Mouse (Mus musculus) left cerebral cortex, postnatal 10 days (tissue): ENCODE results near the gene Abcf2. TPM values are rescaled to one million over a fixed set of nuclear protein-coding genes. Genes with fewer than 3 reads are reported as not detected.
"Not testable (repeated sequence)": the region's sequence is repeated elsewhere in the genome, so short reads cannot be mapped to it uniquely, and the experiment has no call there.

ENCODE experiments used
- DNase-seq, 2 experiments: peaks; one replicate each; pipeline ENCODE4 v3.0.0; 2021 to 2022; ENCODE audit warnings: low spot score in 2 of 2, mixed read lengths in 1 of 2; ENCODE audit errors: extremely low spot score in 1 of 2
- intact Hi-C: fragments of 180-260 bp; cut with DNase I; formaldehyde crosslinking; loops from one replicate; pipeline ENCODE4 v1.15.1; 2025
- total RNA-seq, 2 experiments: library from RNA; stranded (reverse); gene quantifications; 2 replicates each; pipeline ENCODE4 v1.2.3; 2021

Abcf2 gene
- total RNA-seq, 2 experiments from 2014 or later = 56.0 to 58.9 TPM

DNA sequence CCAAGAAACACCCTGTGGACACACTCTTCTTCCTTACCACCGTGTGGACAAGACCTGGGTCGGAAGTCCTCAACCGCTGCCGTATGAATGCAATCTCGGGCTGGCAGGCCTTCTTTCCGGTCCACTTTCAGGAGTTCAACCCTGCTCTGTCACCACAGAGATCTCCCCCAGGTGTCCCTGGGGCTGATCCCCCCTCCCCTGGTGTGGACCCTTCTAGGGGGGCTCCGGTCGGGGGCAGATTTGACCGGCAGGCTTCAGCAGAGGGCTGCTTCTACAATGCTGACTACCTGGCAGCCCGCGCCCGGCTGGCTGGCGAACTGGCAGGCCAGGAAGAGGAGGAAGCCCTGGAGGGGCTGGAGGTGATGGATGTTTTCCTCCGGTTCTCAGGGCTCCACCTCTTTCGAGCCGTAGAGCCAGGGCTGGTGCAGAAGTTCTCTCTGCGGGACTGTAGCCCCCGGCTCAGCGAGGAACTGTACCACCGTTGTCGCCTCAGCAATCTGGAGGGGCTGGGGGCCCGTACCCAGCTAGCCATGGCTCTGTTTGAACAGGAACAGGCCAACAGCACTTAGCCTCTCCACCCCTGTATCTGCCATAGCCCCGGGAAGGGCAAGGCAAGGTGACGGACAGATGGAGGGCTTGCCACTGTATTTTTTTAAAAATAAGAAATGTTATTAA is 14.7 kb upstream of the Abcf2 start:
- no peak for DNase-seq

DNA sequence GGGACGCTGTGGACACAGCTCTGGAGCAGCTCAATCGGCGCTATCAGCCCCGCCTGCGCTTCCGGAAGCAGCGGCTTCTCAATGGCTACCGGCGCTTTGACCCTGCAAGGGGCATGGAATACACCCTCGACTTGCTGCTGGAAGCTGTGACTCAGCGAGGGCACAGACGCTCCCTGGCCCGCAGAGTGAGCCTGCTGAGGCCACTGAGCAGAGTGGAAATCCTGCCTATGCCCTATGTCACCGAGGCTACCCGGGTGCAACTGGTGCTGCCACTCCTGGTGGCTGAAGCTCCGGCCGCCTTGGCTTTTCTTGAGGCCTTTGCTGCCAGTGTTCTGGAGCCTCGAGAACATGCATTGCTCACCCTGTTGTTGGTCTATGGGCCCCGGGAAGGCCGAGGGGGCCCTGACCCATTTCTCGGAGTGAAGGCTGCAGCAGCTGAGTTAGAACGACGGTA is 14.0 kb upstream of the Abcf2 start:
- DNase-seq = no peak
- intact Hi-C loops = no loop called here

More for the DNA sequence above, 14.7 kb upstream of the Abcf2 start:
- intact Hi-C loops = no loop called here

DNA sequence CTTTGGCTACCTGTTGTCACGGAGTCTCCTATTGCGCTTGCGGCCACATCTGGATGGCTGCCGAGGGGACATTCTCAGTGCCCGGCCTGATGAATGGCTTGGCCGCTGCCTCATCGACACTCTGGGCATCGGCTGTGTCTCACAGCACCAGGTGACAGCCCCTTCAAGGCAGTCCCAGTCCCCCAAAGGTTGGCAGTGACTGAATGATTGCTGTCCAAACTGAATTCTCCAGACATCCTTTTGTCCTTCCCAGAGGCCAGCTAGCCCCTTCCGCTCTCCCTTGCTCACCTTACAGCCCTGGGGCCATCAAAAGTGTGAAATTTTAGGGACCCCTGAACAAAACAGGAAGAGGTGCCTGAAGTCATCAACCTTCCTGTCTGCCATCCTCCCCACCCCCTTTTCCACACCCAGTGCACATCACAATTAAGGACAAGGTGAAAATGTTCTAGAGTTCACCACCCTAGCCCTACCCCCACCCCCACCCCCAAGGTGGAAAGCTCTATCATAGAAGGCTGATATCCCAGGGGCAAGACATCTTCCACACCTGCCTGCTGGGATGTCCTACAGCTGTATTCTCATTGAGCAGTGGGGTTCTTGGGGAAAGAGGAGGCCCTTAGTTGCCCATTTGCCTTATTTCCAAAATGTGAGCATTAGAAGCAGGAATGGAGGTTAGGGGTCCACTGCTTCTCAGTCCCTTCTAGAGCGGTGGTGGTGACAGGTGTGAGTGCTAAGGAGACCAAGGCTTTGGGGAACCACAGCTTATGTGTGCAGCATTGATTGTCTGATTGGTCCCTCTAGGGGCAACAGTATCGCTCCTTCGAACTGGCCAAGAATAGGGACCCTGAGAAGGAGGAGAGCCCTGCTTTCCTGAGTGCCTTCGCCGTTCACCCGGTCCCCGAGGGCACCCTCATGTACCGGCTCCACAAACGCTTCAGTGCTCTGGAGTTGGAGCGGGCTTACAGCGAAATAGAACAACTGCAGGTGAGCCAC is 12.5 kb upstream of the Abcf2 start:
- DNase-seq = no peak
- intact Hi-C loops = no loop called here

DNA sequence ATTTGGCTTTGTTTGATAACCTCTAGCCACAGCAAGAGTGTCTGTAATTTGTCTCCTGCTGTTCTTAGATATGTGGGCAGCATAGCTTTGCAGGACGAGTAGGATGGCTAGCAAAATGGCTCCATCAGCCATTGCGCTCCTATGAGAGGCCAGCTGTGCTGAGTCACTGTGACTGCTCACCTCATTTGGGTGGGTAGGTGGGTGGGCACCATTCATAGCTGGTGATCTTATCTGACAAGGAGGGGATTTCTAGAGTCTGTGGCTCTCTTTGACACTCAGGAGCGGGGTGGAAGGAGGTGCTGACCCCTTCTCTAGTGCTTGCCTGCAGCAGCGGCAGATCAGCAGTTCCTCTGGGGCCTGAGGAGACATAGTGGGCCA is 9.9 kb upstream of the Abcf2 start:
- intact Hi-C loops = no loop called here

DNA sequence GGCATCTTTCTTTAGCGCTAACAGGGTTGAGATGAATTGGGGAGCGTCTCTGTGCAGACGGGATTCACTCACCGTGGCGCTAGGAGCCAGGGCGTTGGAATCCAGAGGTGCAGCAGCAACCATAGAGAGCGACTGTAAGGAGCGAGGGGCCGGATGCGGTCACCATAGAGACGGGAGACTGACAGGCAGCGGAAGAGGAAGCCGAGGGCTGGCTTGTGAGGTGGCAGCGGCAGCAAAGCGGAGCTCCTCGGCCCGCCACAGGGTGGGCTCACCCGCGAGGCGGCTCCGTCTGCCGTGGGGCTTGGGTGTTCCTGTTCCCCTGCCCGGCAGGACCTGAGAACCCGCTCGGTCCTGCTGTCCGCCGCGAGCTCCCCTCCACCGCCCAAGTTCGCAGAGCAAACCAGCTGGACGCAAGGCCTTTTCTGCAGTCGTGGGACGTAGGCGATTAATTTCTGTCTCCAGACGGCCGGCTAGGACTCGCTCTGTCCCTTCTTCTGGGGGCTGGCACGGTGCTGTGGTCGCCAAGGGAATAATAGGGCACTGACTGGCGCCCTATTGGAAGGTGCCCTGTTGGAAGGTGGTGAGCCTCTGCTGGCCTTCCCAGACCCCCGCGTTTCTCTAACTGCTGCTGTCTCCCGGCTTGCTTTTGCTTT is 9.4 kb upstream of the Abcf2 start, which contains the start of gene Chpf2:
Chpf2 (plus strand) TSS at position 195 of the 653 bp plus-strand sequence.
- peak; percentile 72 to 92 for DNase-seq
- intact Hi-C loops = no loop called here

More for the DNA sequence above, 9.9 kb upstream of the Abcf2 start:
- no peak for DNase-seq

DNA sequence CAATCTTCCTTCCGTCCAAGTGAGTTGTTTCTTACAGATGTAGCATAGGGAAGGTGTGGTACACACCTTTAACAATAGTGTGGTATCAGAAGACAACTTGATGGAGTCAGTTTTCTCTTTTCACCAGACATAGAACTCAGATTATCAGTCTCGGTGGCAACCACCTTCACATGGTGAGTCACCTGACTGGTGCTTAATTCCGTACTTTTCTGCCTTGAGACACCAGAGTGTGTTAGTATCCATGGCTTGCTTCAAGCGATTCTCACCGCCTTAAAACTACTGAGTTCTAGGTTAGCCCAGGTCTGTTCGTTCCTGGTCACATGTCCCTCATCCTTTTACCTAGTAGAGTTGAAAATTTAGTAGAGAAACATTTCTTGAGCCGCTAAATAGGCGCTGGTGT is 8.8 kb upstream of the Abcf2 start:
- no peak for DNase-seq
- intact Hi-C loops = no loop called here

DNA sequence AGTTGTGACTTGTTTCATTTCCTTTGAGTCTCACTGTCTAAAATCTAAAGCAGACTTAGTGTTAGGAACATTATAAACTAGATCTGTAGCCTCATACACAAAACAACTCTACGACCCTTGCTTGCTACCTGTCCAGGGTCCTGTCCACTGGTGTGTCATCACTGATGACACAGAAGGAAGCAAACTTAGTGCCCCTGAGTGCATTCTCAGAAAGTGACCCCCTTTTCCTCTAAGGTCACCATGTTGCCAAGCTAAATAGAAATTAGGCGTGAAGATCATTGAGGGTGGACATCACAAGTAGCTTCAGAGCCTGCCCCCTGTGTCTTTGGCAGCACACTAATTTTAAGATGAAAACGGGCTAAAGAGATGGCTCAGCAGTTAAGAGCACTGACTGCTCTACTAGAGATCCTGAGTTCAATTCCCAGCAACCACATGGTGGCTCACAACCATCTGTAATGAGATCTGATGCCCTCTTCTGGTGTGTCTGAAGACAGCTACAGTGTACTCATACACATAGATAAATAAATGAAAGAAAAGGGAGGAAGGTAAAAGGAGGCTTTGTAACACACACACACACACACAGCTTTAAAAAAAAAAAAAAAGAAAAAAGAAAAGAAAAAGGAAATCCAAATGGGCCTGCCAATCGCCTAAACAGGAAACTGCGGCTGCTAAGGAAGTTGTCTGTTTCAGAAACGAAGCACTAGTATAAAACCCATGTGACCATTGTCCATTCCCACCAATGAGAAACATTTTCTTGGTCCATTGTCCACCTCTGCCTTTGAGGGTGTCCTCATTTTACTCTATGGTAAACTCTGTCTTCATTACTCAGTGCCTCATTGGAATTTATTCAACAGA is 1.1 kb upstream of the Abcf2 start:
- intact Hi-C loops = no loop called here
- DNase-seq = no peak

DNA sequence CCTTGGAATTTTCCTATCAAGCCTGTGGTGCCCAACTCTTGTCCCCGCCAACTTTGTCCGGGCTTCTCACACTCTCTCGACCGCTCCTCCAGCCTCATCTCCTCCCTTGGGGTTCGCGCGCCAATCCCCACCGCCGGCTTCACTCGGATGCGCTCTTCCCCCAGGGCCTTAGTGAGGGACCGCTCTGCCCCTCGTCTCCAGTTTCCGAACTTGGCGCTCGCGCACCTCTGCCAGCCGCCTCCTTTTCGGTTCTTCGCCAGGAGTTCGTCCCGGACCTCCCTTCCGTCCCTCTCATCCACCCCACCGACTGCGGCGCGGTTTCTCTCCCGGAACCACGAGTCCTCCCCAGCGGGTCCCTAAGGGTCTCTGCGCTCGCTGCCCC is 475 bp downstream of the Abcf2 start:
- DNase-seq = peak in 1 of 2 experiments; percentile 67
- intact Hi-C loops = no loop called here

DNA sequence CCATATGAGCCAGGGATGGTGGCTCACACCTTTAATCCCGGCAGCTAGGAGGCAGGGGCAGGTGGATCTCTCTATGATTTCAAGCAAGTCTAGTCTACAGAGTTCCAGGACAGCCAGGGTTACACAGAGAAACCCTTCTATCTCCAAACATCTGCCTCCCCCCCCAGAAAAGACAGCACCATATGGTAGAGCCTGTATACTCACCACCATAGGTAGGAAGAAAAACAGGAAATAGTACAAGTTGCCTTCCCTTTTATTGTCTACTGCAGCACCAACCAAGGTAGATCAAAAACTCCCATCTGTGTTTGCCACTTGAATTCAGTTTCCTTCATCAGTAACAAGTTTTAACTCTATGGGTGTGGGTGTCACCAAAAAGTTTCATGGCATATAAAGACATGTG is 1.3 kb downstream of the Abcf2 start:
- DNase-seq = no peak
- intact Hi-C loops = no loop called here

DNA sequence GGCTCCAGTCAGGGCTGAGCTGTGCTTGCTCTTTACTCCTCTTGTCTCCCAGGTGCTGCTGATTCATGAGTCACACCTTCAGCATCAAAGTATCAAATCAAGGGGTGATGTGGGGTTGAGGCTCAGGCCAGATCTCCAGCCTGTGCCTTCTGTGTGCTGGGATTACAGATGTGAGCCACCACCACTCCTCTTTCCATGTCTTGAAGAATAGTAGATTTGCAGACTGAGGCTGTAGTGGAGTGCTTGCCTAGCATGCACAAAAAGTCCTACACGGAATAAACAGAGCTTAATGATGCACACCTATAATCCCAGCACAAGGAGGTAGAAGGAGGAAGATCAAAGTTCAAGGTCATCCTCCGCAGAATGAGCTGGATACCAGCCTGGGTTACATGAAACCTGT is 20.6 kb downstream of the Abcf2 start, which contains the start of gene 4931409K22Rik:
4931409K22Rik (minus strand) TSS at position 101 of the 400 bp plus-strand sequence.
- intact Hi-C loops = no loop called here
- DNase-seq = no peak

DNA sequence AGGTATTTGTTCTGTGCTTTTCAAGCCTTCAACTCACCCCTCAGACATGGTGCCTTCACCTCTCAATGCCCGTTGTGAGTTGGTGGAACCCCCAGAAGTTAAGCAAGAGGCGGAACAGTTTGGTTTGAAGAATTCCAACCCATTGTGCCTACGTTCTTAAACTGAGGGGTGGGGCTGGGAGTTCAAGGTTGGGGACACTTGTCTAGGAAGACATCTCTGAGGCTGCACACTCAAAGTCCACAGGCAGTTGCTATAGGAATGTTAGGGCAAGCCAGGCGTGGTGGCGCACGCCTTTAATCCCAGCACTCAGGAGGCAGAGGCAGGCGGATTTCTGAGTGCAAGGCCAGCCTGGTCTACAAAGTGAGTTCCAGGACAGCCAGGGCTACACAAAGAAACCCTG is 21.9 kb downstream of the Abcf2 start:
- intact Hi-C loops, DNase-seq: not testable (repeated sequence)

DNA sequence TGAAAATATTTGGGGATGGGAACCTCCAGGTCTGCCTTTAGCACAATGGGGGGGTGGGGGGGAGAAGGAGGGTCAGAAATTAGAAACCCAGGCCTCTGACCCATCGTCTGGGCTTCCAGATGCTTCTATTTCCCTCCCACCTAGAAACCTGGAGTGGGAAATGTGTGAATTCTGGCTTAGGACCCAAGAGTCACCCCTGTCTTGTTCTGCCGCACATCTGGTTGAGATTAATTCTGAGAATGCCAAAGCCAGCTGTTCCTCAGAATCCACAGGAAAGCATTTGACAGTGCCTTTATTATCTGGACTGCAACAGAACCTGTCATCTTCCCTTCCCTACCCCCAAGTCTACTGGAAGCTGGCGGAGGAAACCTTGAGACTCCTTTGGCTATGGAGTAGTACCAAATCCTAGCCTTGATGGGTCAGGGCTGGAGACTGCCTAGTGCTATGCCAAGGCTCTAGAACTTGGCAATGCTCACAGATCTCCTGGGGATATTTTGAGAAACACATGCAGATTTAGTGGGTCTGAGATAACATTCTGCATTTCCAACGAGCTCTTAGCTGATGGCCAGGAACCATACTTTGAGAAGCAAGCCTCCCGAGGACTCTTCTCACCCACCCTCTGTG is 23.5 kb downstream of the Abcf2 start:
- DNase-seq = no peak
- intact Hi-C loops = no loop called here

DNA sequence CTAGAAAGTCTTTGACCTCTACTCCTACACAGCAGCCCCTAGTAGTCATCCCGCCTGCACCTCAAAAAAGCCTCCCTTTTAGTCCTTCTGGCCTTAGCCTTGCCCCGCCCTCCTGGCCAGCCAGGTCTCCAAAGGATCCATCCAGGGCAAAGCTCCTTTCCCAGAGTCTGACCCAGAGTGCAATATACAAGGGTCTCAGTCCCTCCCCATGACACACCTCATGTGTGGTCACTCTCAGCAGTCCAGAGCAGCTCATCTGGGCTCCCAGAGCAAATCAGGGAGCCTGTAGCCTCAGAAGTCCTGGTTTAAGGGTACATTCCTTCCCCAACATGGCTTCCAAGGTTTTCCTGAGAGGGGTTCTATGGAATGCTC is 26.0 kb downstream of the Abcf2 start:
- no peak for DNase-seq

DNA sequence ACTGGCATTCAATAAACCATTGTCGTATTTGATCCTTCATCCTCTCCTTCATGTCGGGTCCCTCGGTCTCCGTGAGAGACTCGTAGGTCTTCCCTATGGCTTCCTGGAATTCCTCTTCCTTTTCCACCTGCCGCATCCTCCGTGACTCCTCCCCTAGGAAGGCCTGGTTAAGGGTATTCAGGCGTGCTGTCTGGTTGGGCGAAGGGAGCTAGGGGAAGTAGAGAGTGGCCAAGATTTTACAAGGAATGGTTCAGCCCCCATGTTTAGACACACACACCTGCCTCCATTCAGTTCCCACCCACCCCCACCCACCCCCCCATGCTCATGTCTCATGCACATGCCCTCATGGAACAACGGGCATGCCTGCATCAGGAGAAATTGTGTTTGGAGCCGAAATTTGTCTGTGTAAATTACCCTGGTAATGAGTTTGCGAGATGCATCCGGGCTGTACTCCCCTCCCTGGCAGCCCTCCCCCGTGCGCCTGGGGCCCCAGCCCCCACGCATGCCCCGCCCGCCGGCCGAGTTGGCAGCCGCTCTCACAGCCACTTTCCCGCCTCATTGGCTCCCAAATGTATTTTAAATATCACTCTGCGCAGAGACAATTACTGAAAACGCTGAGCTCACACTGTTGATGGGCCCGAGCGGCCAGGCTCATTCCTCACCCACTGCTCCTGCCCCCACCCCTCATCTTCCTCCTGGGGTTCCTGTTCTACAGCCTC is 26.5 kb downstream of the Abcf2 start:
- peak; percentile 58 to 78 for DNase-seq
- intact Hi-C loops = no loop called here

More for the DNA sequence above, 26.0 kb downstream of the Abcf2 start:
- intact Hi-C loops = no loop called here

DNA sequence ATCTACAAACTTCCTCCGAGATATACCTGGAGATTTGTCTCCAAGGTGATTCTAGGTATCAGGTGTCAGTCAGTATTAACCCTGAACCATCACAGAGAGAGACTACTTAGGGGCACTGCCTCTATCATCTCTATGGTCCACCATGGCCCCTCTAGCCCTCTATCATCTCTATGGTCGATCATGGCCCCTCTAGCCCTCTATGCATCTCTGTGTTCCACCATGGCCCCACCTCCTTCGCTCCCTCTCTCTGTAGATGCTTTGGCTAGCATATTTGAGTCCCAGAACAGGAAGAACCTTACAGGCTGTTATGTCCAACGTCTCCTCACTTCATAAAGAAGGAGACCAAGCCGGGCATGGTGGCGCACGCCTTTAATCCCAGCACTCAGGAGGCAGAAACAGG is 34.6 kb downstream of the Abcf2 start:
- no peak for DNase-seq
- intact Hi-C loops = no loop called here

DNA sequence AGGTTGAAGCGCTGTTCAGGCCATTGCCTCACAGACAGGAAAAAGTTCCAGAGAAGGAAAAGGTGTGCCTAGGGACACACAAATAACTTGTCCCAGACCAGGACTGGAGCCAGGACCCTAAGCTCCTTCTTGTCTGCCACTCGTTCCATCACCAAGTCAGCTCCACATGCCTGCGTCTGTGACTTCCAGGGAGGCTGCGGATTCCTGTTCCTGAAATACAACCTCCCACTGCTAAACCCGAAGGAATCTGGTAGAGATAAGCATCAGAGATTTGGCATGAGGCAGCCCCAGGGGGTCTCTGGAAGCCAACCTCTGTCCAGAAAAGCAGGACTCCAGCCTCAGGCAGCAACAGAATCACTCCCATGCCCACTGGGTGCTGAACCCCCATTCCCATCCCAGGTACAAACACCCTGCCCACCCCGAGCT is 36.1 kb downstream of the Abcf2 start:
- no peak for DNase-seq
- intact Hi-C loops = no loop called here

DNA sequence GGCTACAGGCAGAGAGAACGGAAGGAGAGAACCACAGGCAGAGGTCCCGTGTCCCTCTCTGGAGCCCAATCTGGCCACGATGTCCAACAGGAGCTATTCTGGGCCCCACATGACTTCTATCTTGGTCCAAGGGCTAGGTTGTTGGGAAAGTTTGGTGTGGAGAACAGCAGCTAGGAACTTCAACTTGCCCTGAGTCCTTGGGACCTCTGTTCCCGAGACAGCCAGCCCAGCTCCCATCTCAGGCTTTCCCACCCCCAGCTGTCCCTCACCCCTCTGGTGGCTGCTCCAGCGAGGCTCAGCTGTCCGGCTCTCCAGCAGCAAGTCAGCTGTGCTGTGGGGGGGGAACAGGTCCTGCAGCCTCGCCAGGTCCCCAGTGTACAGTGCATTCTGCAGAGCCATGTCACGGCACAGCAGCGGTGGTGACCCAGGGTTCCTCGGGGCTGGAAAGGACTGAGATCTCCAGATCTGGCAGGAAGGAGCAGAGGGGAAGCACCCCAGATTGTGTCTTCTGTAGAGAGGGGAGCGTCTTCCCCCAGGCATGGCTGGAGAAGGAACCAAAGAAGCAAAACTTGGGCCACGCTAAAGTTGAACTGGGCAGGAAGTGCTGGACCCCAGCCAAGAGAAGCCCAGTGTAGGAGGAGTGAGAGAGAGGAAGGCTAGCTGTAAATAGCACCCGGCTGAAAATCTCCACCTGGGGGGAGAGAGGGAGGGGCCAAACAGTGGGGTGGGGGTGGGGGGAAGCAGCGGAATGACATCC is 36.7 kb downstream of the Abcf2 start, which contains the start of gene Asb10:
Asb10 (minus strand) TSS at position 592 of the 757 bp plus-strand sequence.
- peak; percentile 38 to 81 for DNase-seq
- intact Hi-C loops = no loop called here
